Mouse (Mus musculus) layer of hippocampus, adult 8-10 months (tissue): ENCODE data around the gene Map4k3. TPM values are rescaled to one million over a fixed set of nuclear protein-coding genes. Genes with fewer than 3 reads are reported as not detected.
"Not testable (repeated sequence)": the region's sequence is repeated elsewhere in the genome, so short reads cannot be mapped to it uniquely, and the experiment has no call there.

ENCODE experiments used
- DNase-seq, 2 experiments: peaks; one replicate each; pipeline ENCODE4 v3.0.0; 2022; ENCODE audit warnings: low spot score in 2 of 2
- total RNA-seq, 4 experiments: library from RNA; stranded (reverse); gene quantifications; 2 replicates each; pipeline ENCODE4 v1.2.4; 2022

Gene Map4k3
- total RNA-seq, 4 experiments from 2014 or later, result 78.0 to 94.1 (median 85.5) TPM

DNA sequence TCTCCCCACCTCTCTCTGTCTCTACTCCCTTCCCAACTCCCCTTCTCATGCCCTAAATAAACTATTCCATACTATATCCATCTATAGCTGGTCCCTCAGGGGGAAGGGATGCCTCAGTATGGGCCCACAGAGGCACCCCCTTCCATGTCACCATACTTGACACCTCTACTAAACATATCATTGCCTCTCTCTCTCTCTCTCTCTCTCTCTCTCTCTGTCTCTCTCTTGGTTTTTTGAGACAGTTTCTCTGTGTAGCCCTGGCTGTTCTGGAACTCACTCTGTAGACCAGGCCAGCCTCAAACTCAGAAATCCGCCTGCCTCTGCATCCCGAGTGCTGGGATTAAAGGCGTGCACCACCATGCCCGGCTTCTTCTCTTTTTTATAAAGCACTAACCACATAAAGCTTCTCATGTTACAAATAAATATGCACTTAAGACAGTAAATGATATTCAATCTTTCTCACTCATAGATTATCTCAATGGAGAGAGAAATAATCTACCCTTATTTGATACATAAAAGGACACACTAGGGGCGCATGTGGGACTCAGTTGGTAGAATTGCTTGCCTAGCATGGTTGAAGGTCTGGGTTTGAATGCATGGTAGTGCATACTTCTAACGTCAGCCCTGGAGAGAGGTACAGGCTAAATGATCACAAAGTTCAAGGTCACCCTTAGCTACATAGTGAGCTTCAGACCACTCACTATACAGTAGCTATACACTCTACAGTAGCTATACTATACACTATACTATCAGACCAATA is 159.3 kb downstream of the Map4k3 start:
- DNase-seq, result no peak

DNA sequence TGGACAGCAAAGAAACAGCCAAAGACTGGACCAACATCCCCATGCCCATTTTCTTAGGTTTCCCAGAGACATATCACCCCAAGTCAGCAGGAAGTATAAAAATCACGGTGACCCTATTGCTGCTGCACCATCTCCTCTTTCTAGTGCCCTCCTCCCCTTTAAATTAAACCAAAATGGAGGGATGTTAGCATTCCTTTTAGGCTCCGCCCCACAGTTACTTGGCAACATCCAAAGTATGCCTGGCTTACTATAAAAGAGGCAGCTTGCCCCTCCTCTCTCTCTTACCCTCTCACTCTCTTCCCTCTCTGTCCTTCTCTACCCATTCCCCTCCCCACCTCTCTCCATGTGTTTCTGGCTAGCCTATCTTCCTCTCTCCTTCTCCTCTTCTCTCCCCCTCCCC is 159.8 kb downstream of the Map4k3 start:
- DNase-seq, result no peak

DNA sequence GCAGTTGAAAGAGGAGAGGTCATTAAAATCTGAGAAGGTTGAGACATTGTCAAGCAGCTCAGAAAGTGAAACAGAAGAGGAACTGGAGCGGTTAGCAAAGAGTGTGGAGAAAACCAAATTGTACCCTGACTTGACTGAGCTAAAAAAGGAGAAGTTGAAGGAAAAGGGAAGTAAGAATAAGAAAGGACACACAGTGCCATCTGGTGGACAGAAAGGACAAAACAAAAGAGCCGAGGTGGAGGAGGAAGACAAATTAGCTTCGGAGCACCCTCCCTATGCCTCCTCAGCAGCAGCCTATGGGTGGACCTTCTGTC is 163.7 kb downstream of the Map4k3 start:
- no peak for DNase-seq

DNA sequence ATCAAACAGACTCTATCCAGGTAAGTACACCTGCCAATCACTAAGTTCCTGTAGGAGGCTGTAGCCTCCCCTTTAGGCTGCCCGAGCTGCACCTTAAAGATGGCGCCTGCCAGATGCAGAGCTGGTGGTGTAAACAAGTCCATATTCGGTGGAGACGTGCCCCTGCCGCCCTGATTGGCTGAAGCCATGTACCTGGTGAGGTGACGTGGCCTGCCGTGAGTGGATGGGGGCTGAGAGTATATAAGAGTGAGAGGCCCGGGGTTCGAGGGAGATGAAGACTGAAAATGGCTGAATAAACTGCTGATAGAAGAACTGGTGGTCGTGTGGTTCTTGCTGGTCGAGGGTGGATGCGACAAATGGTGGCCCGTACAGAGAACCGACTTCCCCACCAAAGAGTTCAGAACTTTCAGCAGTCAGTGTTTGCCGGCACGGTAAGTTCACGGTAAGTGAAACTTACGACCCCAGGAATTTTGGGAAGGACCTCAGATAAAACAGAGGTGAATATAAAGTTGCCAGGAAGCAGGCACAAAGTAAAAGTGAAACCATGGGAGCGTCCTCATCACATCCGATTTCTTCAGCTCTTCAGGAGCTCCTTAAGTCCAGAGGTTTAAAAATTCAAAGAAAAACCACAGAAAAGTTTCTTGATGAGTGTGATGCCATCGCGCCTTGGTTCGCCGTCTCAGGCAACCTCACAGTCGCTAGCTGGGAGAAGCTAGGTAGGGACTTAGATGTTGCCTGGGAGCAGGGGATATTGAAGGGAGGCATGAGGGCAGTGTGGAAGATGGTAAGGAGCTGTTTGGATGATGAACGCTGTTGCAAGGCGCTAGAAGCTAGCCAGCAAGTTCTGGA is 164.3 kb downstream of the Map4k3 start:
- not testable (repeated sequence) for DNase-seq

DNA sequence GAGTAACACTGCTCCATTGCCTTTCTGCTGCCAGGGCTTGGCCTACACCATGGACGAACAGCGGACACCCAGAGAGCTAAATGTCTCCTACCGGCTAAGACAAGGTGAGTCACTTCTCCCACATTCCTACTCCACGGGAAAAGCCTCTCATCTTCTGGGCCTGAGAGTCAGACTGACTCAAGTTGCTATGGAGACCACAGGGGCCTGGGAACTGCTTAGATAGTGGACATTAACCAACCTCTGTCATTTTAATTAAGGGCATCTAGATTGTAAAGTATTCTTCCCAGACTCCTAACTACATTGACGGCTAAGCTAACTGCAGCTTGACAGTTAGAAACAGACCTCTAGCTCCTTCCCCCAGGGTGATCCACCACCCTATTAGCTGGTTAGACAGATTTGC is 165.5 kb downstream of the Map4k3 start:
- no peak for DNase-seq

DNA sequence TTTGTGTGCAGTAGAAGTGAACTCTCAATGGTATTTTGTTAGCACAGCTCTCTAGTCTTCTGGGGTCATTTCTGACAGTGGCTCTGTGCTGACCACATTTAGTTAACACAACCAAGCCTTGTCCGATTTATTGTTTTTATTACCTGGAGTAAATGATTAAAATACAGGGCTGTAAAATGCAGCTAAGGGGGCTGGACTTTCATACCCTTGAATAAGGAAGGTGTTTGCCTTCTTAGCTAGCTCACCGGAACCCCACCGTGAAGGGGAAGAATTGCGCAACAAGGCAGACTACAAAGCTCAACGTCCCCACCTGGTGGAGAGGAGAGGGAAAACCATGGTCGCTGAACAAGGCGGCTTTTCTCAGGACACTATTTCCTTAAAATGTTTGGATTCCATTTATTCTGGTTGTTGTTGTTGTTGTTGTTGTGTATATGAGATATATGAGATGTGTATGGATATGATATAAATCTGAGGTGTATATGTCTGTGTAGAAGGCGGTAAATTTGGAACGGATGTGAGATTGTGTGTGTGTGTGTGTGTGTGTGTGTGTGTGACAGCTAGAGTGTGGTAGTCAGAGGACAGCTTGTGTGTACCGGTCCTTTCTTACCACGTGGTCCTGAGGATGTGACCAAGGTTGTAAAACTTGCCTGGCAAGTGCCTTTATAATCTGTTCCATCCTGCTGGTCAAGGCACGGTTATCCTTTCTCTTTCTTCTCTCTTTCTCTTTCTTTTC is 167.4 kb downstream of the Map4k3 start:
- peak in 1 of 2 experiments; percentile 64 for DNase-seq

DNA sequence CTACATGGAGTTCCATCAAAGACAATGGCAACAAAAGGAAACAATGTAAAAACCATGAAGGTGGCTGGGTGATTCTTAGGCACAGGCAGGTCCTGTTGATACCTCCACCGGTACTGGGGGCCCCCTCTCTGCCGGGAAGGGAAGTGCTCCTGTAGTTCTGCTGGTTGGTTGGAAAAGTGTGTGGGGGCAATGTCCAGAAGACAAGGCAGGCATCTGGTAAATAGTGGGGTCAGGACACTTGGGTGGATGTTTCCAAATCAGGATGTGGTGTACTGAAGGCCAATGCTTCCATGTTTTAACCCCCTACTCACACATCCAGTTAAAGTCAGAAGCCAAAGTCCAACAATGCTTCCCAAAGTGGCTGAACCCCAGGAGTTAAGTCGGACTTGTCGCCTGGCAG is 168.5 kb downstream of the Map4k3 start:
- DNase-seq, result no peak

DNA sequence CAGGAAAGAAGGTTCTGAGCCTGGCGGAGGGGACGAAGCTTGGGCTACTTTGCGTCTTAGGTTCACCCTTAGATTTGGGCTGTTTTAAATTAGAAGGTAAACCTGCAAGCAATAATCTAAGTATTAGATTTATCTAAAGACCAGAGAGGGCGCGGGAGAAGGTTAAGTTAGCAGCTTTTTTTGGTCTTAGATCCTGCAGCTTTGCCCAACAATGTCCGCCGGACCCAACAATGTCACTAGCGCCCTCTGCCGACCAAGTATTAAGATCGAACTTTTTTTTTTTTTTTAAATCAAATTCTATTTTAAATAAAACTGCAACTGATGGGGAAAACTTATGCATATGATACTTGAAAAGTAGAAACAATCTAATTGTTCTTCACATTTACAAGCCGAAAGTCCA is 169.2 kb downstream of the Map4k3 start:
- no peak for DNase-seq

DNA sequence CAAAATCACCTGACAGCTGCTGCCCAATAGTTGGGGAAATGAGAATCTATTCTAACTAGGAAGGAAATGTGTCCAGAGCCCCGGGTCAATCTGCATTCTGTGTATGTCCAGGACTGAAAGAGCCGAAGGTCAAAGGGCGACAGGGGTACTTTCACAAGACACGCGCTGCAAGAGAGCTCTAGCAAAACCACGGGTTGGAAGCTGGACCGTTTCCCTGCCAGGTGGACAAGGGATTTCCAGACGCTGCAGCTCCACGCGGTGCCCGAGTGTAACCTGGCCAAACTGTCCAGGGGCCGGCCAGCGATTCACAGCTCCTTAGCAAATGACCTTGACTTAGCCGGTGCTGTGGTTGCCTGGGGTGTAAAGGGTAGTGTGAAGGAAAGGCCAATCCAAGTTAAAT is 169.7 kb downstream of the Map4k3 start:
- DNase-seq, result no peak

DNA sequence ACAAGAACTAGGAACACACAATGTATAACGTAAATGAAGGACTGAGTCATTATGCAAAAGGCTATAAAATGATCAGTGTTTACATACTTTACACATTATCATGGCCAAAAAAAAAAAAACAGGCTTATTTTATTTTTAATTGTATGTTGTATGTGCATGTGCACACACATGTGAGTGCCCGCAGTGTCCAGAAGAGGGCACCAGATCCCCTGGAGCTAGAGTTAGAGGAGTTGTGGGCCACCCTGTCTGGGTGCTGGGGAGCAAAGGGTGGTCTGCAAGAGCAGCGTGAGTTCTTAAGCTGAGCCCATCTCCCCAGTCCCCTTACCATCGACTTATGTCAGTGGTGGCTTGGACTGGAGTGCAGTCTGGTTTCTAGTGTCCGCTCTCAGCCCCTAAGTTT is 170.8 kb downstream of the Map4k3 start:
- DNase-seq, result no peak

DNA sequence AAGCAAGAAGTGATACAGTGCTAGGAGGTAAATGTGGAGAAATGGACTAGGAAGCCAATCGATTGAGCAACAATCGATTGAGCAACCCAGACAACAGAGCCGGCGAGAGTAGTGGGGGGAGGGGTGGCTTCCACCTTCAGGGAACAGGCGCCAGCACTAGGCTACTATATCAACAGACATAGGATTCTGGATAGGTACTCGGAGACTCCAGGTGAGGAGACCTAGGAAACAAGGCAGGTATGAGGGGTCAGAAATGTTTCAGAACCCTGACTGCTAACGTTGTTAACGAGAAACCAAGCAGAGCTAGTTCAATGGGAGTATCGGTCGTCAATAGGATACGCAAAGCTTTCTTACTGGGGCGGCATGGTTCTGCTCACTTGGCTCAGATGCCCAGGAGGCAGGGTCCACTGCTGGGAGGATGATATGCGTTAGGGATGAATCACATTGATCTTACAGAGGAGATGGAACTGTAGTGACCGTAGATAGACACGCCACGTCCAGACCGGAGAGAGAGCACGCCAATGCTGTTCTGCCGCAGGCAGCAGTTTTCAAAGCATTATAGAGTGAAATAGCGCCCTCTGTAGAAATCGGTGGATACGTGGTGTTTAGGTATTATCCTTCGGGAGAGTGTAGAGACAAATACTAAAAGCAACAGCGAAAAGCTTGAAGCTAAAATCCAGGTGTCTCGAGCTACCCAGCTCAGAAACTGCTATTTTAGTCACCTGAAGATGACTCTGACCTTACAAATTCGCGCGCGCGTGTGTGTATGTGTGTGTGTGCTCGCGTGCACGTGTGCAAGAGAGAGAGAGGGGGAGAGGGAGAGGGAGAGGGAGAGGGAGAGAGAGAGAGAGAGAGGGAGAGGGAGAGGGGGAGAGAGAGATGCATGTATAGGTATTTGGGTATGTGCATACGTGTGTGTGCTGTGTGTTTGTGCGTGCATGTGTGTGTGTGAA is 174.7 kb downstream of the Map4k3 start:
- peak; percentile 52 to 77 for DNase-seq

DNA sequence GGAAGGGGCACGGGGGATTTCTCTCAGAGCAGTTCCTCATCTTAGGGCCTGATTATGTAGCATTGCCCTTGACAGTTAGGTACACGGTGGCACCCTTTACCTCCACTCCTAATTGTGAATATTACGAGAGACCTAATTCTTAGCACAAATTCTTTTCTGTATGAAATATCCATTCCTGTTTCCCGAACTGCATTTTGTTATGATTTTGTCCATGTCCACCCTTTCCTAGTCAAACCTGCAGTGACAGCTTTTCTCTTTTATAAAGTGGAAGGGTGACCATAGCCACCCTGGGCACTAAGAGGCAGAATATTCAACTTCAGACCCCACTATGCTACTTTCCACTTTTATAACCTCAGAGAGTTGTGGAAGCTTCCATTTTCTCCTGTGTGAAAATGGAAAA is 175.6 kb downstream of the Map4k3 start:
- no peak for DNase-seq

DNA sequence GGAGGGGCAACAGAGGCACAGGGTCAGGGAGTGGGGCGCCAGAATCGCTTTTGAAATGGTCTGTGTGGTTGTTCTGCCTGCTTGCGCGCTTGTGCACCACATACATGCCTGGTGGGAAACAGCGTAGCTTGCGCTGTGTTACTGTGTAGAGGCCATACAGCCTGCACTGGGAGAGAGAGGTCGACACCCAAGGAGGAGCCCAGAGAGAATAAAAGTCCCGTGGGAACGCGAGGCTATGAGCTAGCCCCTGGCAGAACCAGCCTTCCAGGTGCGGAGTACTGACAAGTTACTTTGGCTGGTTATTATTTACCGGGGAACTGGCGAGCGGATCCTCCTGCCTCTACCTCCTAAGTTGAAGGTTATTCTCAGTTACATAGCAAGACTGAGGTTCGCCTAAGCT is 177.3 kb downstream of the Map4k3 start:
- DNase-seq, result no peak

DNA sequence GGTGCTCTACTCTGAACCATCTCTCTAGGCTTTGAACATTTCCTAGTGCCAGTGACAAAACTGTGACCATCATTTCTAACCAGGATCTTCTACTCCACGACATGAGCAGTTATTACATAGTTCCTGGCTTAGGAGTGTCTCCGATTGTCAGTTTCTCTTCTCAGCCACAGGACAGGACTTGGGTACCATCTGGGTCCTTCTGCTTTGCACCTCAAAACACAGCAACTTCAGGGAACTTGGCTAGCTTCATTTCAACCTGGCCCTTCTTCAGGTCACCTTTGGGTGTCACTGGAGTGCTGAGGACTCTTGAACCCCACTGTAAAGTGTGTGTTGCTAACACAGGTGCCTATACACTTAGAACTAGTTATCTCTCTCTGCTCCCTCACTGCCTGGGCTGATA is 181.4 kb downstream of the Map4k3 start:
- DNase-seq, result no peak

DNA sequence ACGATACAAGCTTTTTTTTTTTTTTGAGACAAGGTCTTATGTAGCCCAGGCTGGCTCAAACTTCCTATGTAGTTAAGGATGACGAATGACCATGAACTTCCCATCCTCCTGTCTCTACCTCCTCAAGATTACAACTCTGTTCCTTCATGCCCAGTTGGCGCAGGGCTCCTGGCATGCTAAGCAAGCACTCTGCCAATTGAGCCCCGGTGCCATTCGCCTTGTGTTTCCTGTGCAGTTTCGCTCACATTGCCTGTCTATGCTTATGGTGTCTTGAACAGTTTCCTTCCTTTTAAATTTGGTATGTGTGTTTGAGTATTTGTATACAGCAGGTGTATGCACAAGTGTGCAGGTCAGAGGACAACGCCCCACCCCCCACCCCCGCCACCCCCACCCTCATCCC is 182.1 kb downstream of the Map4k3 start:
- DNase-seq, result no peak

DNA sequence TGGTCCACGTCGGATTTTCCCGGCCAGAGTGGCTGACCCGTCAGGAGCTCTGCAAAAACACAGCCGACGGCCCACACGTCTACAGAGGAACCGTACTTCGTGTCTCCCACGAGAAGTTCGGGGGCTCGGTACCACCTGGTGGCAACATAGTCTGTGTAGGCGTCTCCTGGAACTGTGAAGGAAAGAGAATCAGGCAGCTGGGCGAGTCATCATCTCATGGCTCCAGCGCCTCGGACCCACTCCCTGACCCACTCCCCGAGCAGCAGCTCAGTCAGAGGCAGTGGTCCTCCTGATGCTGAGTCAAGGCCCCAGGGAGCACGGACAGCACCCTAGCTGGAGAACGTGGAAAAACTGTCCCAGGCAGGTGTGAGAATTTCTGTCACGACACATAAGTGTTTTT is 184.6 kb downstream of the Map4k3 start:
- DNase-seq, result no peak

DNA sequence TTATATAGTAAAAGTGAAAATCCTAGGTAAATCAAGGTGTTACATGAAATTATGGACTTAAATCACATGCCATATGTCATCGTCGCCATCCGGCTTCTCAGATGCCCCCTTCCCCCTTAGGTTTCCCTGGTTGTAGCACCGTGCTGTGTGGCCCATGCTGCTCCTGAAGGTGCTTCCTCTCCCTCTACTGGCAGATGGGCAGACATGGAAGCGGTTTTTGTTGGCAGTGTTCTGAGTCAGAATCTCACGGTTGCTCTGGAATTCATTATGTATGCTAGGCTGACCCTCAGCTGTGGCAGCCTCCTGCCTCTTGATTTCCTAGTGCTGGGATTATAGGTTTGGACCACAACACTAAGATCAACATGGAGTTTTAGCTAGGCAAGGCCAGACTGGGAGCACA is 191.1 kb downstream of the Map4k3 start:
- DNase-seq, result no peak

DNA sequence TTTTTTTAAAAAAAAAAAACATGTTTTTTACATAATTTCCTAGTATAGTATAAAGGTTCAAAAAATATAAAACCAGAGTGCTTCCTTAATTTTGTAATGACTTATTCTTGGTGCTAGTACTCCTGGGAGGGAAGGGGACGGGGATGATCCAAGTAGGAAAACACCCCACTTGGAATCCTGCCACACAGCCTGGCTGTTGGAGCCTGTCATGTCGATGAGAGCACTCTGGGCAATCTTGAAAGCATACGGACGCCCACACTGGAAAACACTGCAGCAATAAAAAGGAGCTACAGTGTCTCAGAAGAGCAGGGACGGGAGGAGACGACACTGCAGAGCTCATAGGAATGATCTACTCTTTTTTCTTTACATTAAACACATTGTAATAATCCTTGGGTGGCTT is 192.7 kb downstream of the Map4k3 start:
- peak in 1 of 2 experiments; percentile 19 for DNase-seq

DNA sequence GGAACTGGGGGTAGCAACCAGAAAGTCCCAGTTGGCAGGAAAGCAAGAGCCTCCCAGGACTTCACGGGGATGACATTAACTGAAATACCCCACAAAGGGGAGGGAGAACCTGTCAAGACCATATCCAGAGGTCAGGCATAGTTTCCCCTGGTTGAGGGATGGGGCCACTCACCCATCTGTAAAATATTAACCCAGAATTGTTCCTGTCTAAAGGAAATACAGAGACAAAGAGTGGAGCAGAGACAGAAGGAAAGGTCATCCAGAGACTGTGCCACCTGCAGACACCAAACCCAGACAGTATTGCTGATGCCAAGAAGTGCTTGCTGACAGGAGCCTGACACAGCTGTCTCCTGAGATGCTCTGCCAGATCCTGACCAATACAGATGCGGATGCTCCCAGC is 196.9 kb downstream of the Map4k3 start:
- DNase-seq, result not testable (repeated sequence)
